Mouse (Mus musculus) adipocyte (in vitro differentiated cells): Measurements from ENCODE around the gene Fam20b.

Experiments used
- DNase-seq: peaks from one replicate; pipeline ENCODE4 v3.0.0-alpha.2; 2016; ENCODE audit warnings: low spot score

The Fam20b gene

GRCm38 (mm10) chr1:156727234-156728108, 8.6 kb upstream of the Fam20b start:
- DNase-seq, result no peak

GRCm38 (mm10) chr1:156722089-156722488, 3.2 kb upstream of the Fam20b start:
- no peak for DNase-seq

- peak; percentile 80 for DNase-seq
Measured at GRCm38 (mm10) chr1:156720046-156720445, 1.2 kb upstream of the Fam20b start.

GRCm38 (mm10) chr1:156718286-156718949, 468 bp downstream of the Fam20b start:
- peak; percentile 37 for DNase-seq

GRCm38 (mm10) chr1:156717751-156718285, 1.1 kb downstream of the Fam20b start:
- no peak for DNase-seq

GRCm38 (mm10) chr1:156716681-156717080, 2.2 kb downstream of the Fam20b start:
- no peak for DNase-seq

- DNase-seq, result no peak
Measured at GRCm38 (mm10) chr1:156710472-156711098, 8.3 kb downstream of the Fam20b start.

- DNase-seq, result no peak
Measured at GRCm38 (mm10) chr1:156708672-156709071, 10.2 kb downstream of the Fam20b start.

- no peak for DNase-seq
Measured at GRCm38 (mm10) chr1:156705696-156706285, 13.1 kb downstream of the Fam20b start.

GRCm38 (mm10) chr1:156703444-156703843, 15.4 kb downstream of the Fam20b start:
- no peak for DNase-seq

- DNase-seq, result no peak
Measured at GRCm38 (mm10) chr1:156702151-156702550, 16.7 kb downstream of the Fam20b start.

- DNase-seq, result no peak
Measured at GRCm38 (mm10) chr1:156686025-156686661, 32.7 kb downstream of the Fam20b start.

GRCm38 (mm10) chr1:156679599-156679998, 39.3 kb downstream of the Fam20b start:
- no peak for DNase-seq

GRCm38 (mm10) chr1:156677230-156677629, 41.7 kb downstream of the Fam20b start:
- DNase-seq, result no peak

- peak; percentile 29 for DNase-seq
Measured at GRCm38 (mm10) chr1:156676596-156676995, 42.3 kb downstream of the Fam20b start.

GRCm38 (mm10) chr1:156676171-156676570, 42.7 kb downstream of the Fam20b start:
- no peak for DNase-seq

GRCm38 (mm10) chr1:156674195-156675000, 44.5 kb downstream of the Fam20b start, which contains the start of gene Tor3a:
Gene Tor3a (minus strand): TSS chr1:156674356.
- DNase-seq, result peak; percentile 80

- peak; percentile 52 for DNase-seq
Measured at GRCm38 (mm10) chr1:156673476-156674194, 45.3 kb downstream of the Fam20b start.

- DNase-seq, result peak; percentile 74
Measured at GRCm38 (mm10) chr1:156672720-156673475, 46.0 kb downstream of the Fam20b start.
